In the genomic region with DNA sequence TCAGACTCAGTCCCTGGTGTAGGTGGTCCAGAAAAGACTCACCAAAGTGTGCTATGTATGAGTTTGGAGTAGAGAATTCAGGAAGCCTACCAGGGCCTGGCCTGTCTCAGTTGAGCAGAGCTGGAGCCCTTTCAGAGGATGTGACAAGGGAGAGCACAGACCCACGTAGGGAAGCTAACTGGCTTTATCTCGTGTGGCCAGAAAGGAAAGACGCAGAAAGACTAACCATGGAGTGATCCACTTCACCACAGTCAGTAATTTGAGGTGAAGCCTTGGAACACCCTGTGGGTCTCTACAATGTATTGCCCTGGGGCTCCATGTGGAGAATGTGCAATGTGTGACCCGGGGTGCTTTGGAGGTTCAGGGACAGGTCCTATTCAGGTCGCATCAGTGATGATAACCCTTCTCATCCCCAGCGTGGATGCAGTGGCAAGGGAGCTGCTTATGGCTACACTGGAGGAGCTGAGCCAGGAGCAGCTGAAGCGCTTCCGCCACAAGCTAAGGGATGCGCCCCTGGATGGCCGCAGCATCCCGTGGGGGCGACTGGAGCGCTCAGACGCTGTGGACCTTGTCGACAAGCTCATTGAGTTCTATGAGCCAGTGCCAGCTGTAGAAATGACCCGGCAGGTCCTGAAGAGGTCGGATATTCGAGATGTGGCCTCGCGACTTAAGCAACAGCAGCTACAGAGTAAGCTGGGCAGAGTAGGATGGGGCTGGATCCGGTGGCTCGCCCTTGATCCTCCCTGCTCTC, we compare ENCODE assay signal across 13 mouse cellular contexts. TPM values are rescaled to one million over a fixed set of nuclear protein-coding genes. Genes with fewer than 3 reads are reported as not detected.
DNase-seq lines count a peak whose midpoint lies in the region; ATAC-seq lines count a peak whose summit lies in the region.
"Had no signal": no experiment of that assay in that cellular context is flagged by ENCODE, and none has a peak within 500 bp of the region (broad histone marks: within the 10 kb centered on the region; RNA-seq: fewer than 3 reads in every experiment).

No protein-coding gene starts in this region.

- H3K4me3 ChIP-seq in forebrain, embryonic 13.5 days = 0 out of 2 replicates have a peak overlapping the region, but pooled peaks have one; percentile 45
- H3K4me3 ChIP-seq in forebrain, embryonic 10.5 days = no peak overlapping the region
- H3K4me3 ChIP-seq in hindbrain, embryonic 16.5 days (ENCODE audit: low read length) = no peak overlapping the region
- H3K4me3 ChIP-seq in midbrain, embryonic 11.5 days (ENCODE audit: low read depth, low read length) = no peak overlapping the region

- H3K9ac ChIP-seq in forebrain, embryonic 13.5 days = no peak overlapping the region
- H3K9ac ChIP-seq in hindbrain, embryonic 16.5 days (ENCODE audit: low read depth, low read length) = no peak overlapping the region
- no peak overlapping the region for H3K9ac ChIP-seq in midbrain, embryonic 11.5 days (ENCODE audit: low read length)

- WGBS in forebrain, embryonic 13.5 days = 32% methylated on average over 22 of the region's 22 CpGs
- 28% methylated on average over 22 of the region's 22 CpGs for WGBS in forebrain, embryonic 10.5 days
- 30% methylated on average over 22 of the region's 22 CpGs for WGBS in hindbrain, embryonic 16.5 days
- WGBS in midbrain, embryonic 11.5 days = 26% methylated on average over 22 of the region's 22 CpGs

- no peaks in the 10 kb centered on the region for H3K36me3 ChIP-seq in forebrain, embryonic 13.5 days (ENCODE audit: poor library complexity, severe bottlenecking)
- H3K36me3 ChIP-seq in forebrain, embryonic 10.5 days (replicated peaks) = no peaks in the 10 kb centered on the region
- H3K36me3 ChIP-seq in hindbrain, embryonic 16.5 days (ENCODE audit: control insufficient read depth, insufficient read depth, low read length) = no peaks in the 10 kb centered on the region
- H3K36me3 ChIP-seq in midbrain, embryonic 11.5 days (ENCODE audit: control insufficient read depth, insufficient read depth, low read length) = no peaks in the 10 kb centered on the region

- ATAC-seq in forebrain, embryonic 13.5 days = no peak
- ATAC-seq in hindbrain, embryonic 16.5 days = no peak
- no peak for ATAC-seq in midbrain, embryonic 11.5 days (ENCODE audit: low FRiP score)

- peaks cover 74% of the 10 kb centered on the region for H3K27me3 ChIP-seq in forebrain, embryonic 13.5 days
- H3K27me3 ChIP-seq in forebrain, embryonic 10.5 days (ENCODE audit: poor library complexity, severe bottlenecking) = peaks cover 93% of the 10 kb centered on the region
- H3K27me3 ChIP-seq in hindbrain, embryonic 16.5 days (replicated peaks; ENCODE audit: control insufficient read depth, insufficient read depth, low read length) = peaks cover 53% of the 10 kb centered on the region
- H3K27me3 ChIP-seq in midbrain, embryonic 11.5 days (ENCODE audit: control insufficient read depth, insufficient read depth, low read length) = peaks cover 44% of the 10 kb centered on the region

- H3K9me3 ChIP-seq in forebrain, embryonic 13.5 days (replicated peaks) = no peaks in the 10 kb centered on the region
- H3K9me3 ChIP-seq in forebrain, embryonic 10.5 days = no peaks in the 10 kb centered on the region
- no peaks in the 10 kb centered on the region for H3K9me3 ChIP-seq in hindbrain, embryonic 16.5 days (ENCODE audit: control insufficient read depth, low read length)
- no peaks in the 10 kb centered on the region for H3K9me3 ChIP-seq in midbrain, embryonic 11.5 days (ENCODE audit: control insufficient read depth, low read length)

- no peak for DNase-seq in forebrain, embryonic 10.5 days (ENCODE audit: extremely low spot score, low spot score)
- DNase-seq in MEL-GATA-1-ER (ENCODE audit: extremely low read depth, low read depth) = peak; percentile 60
- peak; percentile 87 for DNase-seq in midbrain, embryonic 11.5 days (ENCODE audit: low spot score, missing footprints)
- DNase-seq in left cerebral cortex, adult 9 months (ENCODE audit: low spot score in 2 of 2) = no peak
- no peak for DNase-seq in thymus, postnatal 0 days (ENCODE audit: low spot score)
- no peak for DNase-seq in layer of hippocampus, postnatal 10 days (ENCODE audit: low spot score in 2 of 2)
- DNase-seq: adrenal gland, postnatal 14 days; cerebellum, adult 9-11 months had no signal

- H3K4me2 ChIP-seq in forebrain, embryonic 13.5 days = no peak overlapping the region
- peak overlapping the region; percentile 98 for H3K4me2 ChIP-seq in hindbrain, embryonic 16.5 days (ENCODE audit: low read length)
- no peak overlapping the region for H3K4me2 ChIP-seq in midbrain, embryonic 11.5 days

- peaks cover 18% of the 10 kb centered on the region for H3K4me1 ChIP-seq in forebrain, embryonic 13.5 days
- H3K4me1 ChIP-seq in forebrain, embryonic 10.5 days = peaks cover 21% of the 10 kb centered on the region
- H3K4me1 ChIP-seq in hindbrain, embryonic 16.5 days (ENCODE audit: control insufficient read depth, insufficient read depth, low read depth, low read length) = peaks cover 18% of the 10 kb centered on the region
- H3K4me1 ChIP-seq in midbrain, embryonic 11.5 days (ENCODE audit: control insufficient read depth, insufficient read depth, low read length) = peaks cover 12% of the 10 kb centered on the region

- H3K27ac ChIP-seq in forebrain, embryonic 13.5 days = no peak overlapping the region
- no peak overlapping the region for H3K27ac ChIP-seq in forebrain, embryonic 10.5 days
- H3K27ac ChIP-seq in hindbrain, embryonic 16.5 days (ENCODE audit: low read depth, low read length) = no peak overlapping the region
- H3K27ac ChIP-seq in midbrain, embryonic 11.5 days (ENCODE audit: low read depth, low read length) = no peak overlapping the region

RNA-seq across cellular contexts. Expression of gene Nlrp6, which starts 0.7 kb away (rescaled TPM):
- 0.22 and 0.28 TPM in 2 replicates for polyA plus RNA-seq in forebrain, embryonic 13.5 days (2015; fragmentation: Nextera tagmentation; extraction: Ambion mirVana)
- 0.06 and 0.10 TPM in 2 replicates for polyA plus RNA-seq in forebrain, embryonic 10.5 days (2016; fragmentation: Nextera tagmentation; extraction: Ambion mirVana)
- 0.65 and 0.75 TPM in 2 replicates for polyA plus RNA-seq in hindbrain, embryonic 16.5 days (2015; fragmentation: Nextera tagmentation; extraction: Ambion mirVana)
- polyA plus RNA-seq in midbrain, embryonic 11.5 days (2014; fragmentation: Nextera tagmentation; extraction: Ambion mirVana) = 0.08 and 0.21 TPM in 2 replicates
- polyA plus RNA-seq in thymus, postnatal 0 days (2015; fragmentation: Nextera tagmentation; extraction: Ambion mirVana) = 0.74 and 0.81 TPM in 2 replicates
- under 1 TPM; 0.27 to 0.53 TPM for total RNA-seq in layer of hippocampus, postnatal 10 days (2021)
- total RNA-seq: heart, adult 8-10 months had no signal
- polyA plus RNA-seq: urinary bladder, adult 2 months had no signal

RNA-seq across cellular contexts. Expression of gene Pgghg, which starts 19.8 kb away (rescaled TPM):
- 8.2 and 9.4 TPM in 2 replicates for polyA plus RNA-seq in forebrain, embryonic 13.5 days (2015; fragmentation: Nextera tagmentation; extraction: Ambion mirVana)
- polyA plus RNA-seq in forebrain, embryonic 10.5 days (2016; fragmentation: Nextera tagmentation; extraction: Ambion mirVana) = 14.2 and 14.5 TPM in 2 replicates
- 8.3 and 10.4 TPM in 2 replicates for polyA plus RNA-seq in hindbrain, embryonic 16.5 days (2015; fragmentation: Nextera tagmentation; extraction: Ambion mirVana)
- polyA plus RNA-seq in midbrain, embryonic 11.5 days (2014; fragmentation: Nextera tagmentation; extraction: Ambion mirVana) = 10.2 and 12.5 TPM in 2 replicates
- polyA plus RNA-seq in thymus, postnatal 0 days (2015; fragmentation: Nextera tagmentation; extraction: Ambion mirVana) = 15.5 and 18.6 TPM in 2 replicates
- 1 to 10 TPM; 4.2 to 5.0 TPM for total RNA-seq in layer of hippocampus, postnatal 10 days (2021)

RNA-seq across cellular contexts. Expression of gene Cox8b, which starts 21.2 kb away (rescaled TPM):
- not detected in 2 replicates for polyA plus RNA-seq in forebrain, embryonic 13.5 days (2015; fragmentation: Nextera tagmentation; extraction: Ambion mirVana)
- not detected in 2 replicates for polyA plus RNA-seq in forebrain, embryonic 10.5 days (2016; fragmentation: Nextera tagmentation; extraction: Ambion mirVana)
- 2.0 TPM in 1 of 2 replicates, not detected in the other for polyA plus RNA-seq in hindbrain, embryonic 16.5 days (2015; fragmentation: Nextera tagmentation; extraction: Ambion mirVana)
- polyA plus RNA-seq in midbrain, embryonic 11.5 days (2014; fragmentation: Nextera tagmentation; extraction: Ambion mirVana) = not detected in 2 replicates
- polyA plus RNA-seq in thymus, postnatal 0 days (2015; fragmentation: Nextera tagmentation; extraction: Ambion mirVana) = 1.9 and 3.2 TPM in 2 replicates
- not detected for total RNA-seq in layer of hippocampus, postnatal 10 days (2021)

RNA-seq across cellular contexts. Expression of gene Ifitm5, which starts 28.7 kb away (rescaled TPM):
- polyA plus RNA-seq in forebrain, embryonic 13.5 days (2015; fragmentation: Nextera tagmentation; extraction: Ambion mirVana) = 0.45 and 0.64 TPM in 2 replicates
- 2.0 TPM in 2 replicates for polyA plus RNA-seq in forebrain, embryonic 10.5 days (2016; fragmentation: Nextera tagmentation; extraction: Ambion mirVana)
- 0.49 and 1.7 TPM in 2 replicates for polyA plus RNA-seq in hindbrain, embryonic 16.5 days (2015; fragmentation: Nextera tagmentation; extraction: Ambion mirVana)
- 0.20 TPM in 1 of 2 replicates, not detected in the other for polyA plus RNA-seq in midbrain, embryonic 11.5 days (2014; fragmentation: Nextera tagmentation; extraction: Ambion mirVana)
- 0.39 and 0.63 TPM in 2 replicates for polyA plus RNA-seq in thymus, postnatal 0 days (2015; fragmentation: Nextera tagmentation; extraction: Ambion mirVana)
- total RNA-seq in layer of hippocampus, postnatal 10 days (2021) = not detected

RNA-seq across cellular contexts. Expression of gene Gm45717, which starts 34.3 kb away (rescaled TPM):
- polyA plus RNA-seq in forebrain, embryonic 13.5 days (2015; fragmentation: Nextera tagmentation; extraction: Ambion mirVana) = not detected in 2 replicates
- 0.33 TPM in 1 of 2 replicates, not detected in the other for polyA plus RNA-seq in forebrain, embryonic 10.5 days (2016; fragmentation: Nextera tagmentation; extraction: Ambion mirVana)
- not detected in 2 replicates for polyA plus RNA-seq in hindbrain, embryonic 16.5 days (2015; fragmentation: Nextera tagmentation; extraction: Ambion mirVana)
- not detected in 2 replicates for polyA plus RNA-seq in midbrain, embryonic 11.5 days (2014; fragmentation: Nextera tagmentation; extraction: Ambion mirVana)
- polyA plus RNA-seq in thymus, postnatal 0 days (2015; fragmentation: Nextera tagmentation; extraction: Ambion mirVana) = not detected in 2 replicates
- not detected for total RNA-seq in layer of hippocampus, postnatal 10 days (2021)
- total RNA-seq: adrenal gland, postnatal 14 days; heart, adult 8-10 months had no signal
- polyA plus RNA-seq: limb, embryonic 14.5 days; urinary bladder, adult 2 months had no signal

Comparison
In these comparisons a context has a peak if more than half of its experiments do, and no peak if none do; other contexts are left out.
1. DNase-seq: peak in MEL-GATA-1-ER (single experiment) and midbrain, embryonic 11.5 days (single experiment); none in forebrain, embryonic 10.5 days (single experiment), left cerebral cortex, adult 9 months (0 of 2), thymus, postnatal 0 days (single experiment) and layer of hippocampus, postnatal 10 days (0 of 2).